Mouse (Mus musculus) myocyte (in vitro differentiated cells): ENCODE measurements around the gene Lhx9.

Source experiments
- CEBPB ChIP-seq: IDR thresholded peaks from 2 replicates; pipeline ENCODE4 v1.6.1; 2011; ENCODE audit warnings: mild to moderate bottlenecking, moderate library complexity; ENCODE audit not compliant: poor library complexity, insufficient read depth, severe bottlenecking
- E2F4 ChIP-seq: IDR thresholded peaks from one replicate; pipeline ENCODE4 v1.6.1; 2011; ENCODE audit warnings: mild to moderate bottlenecking, control low read depth, moderate library complexity; ENCODE audit not compliant: insufficient read depth
- MAX ChIP-seq: IDR thresholded peaks from one replicate; pipeline ENCODE4 v1.6.1; 2011; ENCODE audit warnings: low read depth, mild to moderate bottlenecking, control low read depth
- MYOD1 ChIP-seq, 3 experiments: IDR thresholded peaks; one replicate each; pipeline ENCODE4 v1.6.1; 2011; ENCODE audit warnings: control low read depth in 2 of 3, low read depth in 2 of 3, mild to moderate bottlenecking in 2 of 3, moderate library complexity in 1 of 3; ENCODE audit not compliant: insufficient read length in 2 of 3, control insufficient read depth in 1 of 3
- MYOG ChIP-seq, 3 experiments: IDR thresholded peaks; one replicate each; pipeline ENCODE4 v1.6.1; 2011; ENCODE audit warnings: control low read depth in 2 of 3, low read depth in 2 of 3, mild to moderate bottlenecking in 2 of 3; ENCODE audit not compliant: insufficient read length in 2 of 3, control insufficient read depth in 1 of 3, insufficient read depth in 1 of 3
- POLR2A ChIP-seq: IDR thresholded peaks from one replicate; pipeline ENCODE4 v1.6.1; 2011; ENCODE audit warnings: low read depth, mild to moderate bottlenecking, control low read depth, moderate library complexity; ENCODE audit not compliant: insufficient read length
- POLR2AphosphoS2 ChIP-seq: IDR thresholded peaks from one replicate; pipeline ENCODE4 v1.6.1; 2011; ENCODE audit warnings: low read depth, control low read depth; ENCODE audit not compliant: insufficient read length
- REST ChIP-seq: IDR thresholded peaks from one replicate; pipeline ENCODE4 v1.6.1; 2011; ENCODE audit warnings: mild to moderate bottlenecking, control low read depth, moderate library complexity; ENCODE audit not compliant: insufficient read depth, insufficient read length
- TCF12 ChIP-seq: IDR thresholded peaks from one replicate; pipeline ENCODE4 v1.6.1; 2011; ENCODE audit warnings: mild to moderate bottlenecking, control low read depth; ENCODE audit not compliant: poor library complexity, insufficient read depth, severe bottlenecking
- TCF3 ChIP-seq: IDR thresholded peaks from one replicate; pipeline ENCODE4 v1.6.1; 2011; ENCODE audit warnings: low read depth, control low read depth; ENCODE audit not compliant: insufficient read length
- USF1 ChIP-seq: IDR thresholded peaks from one replicate; pipeline ENCODE4 v1.6.1; 2011; ENCODE audit warnings: low read depth, mild to moderate bottlenecking, control low read depth, moderate library complexity

GRCm38 (mm10) chr1:138876371-138877045 is 28.1 kb upstream of the Lhx9 start:
- TF ChIP-seq POLR2A, result no peak
- no peak for TF ChIP-seq MAX
- no peak for TF ChIP-seq E2F4
- no peak for TF ChIP-seq POLR2AphosphoS2
- TF ChIP-seq MYOG (IDR thresholded peaks at IDR 0.05; ENCODE audit: control insufficient read depth in 1 of 3, insufficient read depth in 1 of 3, insufficient read length in 2 of 3, low read depth in 2 of 3), result no peak
- TF ChIP-seq USF1, result no peak
- no peak for TF ChIP-seq TCF12
- TF ChIP-seq TCF3, result no peak
- no peak for TF ChIP-seq MYOD1 (IDR thresholded peaks at IDR 0.05; ENCODE audit: control insufficient read depth in 1 of 3, insufficient read length in 2 of 3, low read depth in 2 of 3)
- no peak for TF ChIP-seq CEBPB
- TF ChIP-seq REST, result no peak
